Mouse (Mus musculus): ENCODE measurements around the gene Pnn. TPM values are rescaled to one million over a fixed set of nuclear protein-coding genes. Genes with fewer than 3 reads are reported as not detected.

Pnn gene
- total RNA-seq, 2 experiments from 2014 or later = 135 to 145 TPM

DNA sequence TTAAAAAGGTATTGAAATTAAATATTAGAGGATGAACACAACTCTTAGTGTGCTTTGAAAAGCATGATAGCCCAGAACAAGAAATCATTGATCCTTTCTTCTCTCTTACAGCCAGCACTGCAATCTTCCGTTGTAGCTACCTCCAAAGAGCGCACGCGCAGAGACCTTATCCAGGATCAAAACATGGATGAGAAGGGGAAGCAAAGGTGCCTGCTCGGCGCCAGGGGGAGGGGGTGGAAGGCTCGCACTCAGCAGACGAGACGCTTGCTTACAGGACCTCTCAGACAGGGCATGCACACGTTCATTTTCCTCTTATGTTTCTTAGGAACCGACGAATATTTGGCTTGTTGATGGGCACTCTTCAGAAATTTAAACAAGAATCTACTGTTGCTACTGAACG lies 2.1 kb downstream of the Pnn start:
- ATAC-seq (replicated peaks; ENCODE audit: low FRiP score, low TSS enrichment, poor library complexity, severe bottlenecking) = no peak

DNA sequence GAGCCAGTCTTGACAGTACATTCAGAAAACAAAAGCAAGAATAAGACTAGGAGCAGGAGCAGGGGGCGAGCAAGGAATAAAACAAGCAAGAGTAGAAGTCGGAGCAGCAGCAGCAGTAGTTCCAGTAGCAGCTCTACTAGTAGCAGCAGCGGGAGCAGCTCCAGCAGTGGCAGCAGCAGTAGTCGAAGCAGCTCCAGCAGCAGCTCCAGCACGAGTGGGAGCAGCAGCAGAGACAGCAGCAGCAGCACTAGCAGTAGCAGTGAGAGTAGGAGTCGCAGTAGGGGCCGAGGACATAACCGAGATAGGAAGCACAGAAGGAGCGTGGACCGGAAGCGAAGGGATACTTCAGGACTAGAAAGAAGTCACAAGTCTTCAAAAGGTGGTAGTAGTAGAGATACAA lies 5.6 kb downstream of the Pnn start:
- ATAC-seq (replicated peaks; ENCODE audit: low FRiP score, low TSS enrichment, poor library complexity, severe bottlenecking) = no peak

DNA sequence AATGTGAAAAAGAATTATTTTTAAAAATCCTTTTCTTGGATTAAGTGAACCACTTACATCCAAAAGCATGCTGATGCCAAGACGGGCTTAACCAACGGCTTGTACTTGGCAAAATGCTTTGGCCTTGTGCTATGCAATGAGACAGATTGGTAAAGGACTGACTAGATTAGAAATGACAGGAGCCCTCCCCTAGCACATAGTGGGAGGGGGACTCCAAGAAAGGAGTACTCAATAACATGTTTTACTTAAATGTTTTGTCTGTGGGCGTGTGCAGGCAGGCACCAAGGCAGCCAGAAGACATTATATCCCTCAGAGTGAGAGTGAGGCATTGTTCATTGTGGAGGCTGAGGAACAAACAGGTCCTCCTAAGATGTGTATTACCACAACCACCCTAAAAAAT lies 7.4 kb downstream of the Pnn start:
- ATAC-seq (replicated peaks; ENCODE audit: low FRiP score, low TSS enrichment, poor library complexity, severe bottlenecking) = no peak

DNA sequence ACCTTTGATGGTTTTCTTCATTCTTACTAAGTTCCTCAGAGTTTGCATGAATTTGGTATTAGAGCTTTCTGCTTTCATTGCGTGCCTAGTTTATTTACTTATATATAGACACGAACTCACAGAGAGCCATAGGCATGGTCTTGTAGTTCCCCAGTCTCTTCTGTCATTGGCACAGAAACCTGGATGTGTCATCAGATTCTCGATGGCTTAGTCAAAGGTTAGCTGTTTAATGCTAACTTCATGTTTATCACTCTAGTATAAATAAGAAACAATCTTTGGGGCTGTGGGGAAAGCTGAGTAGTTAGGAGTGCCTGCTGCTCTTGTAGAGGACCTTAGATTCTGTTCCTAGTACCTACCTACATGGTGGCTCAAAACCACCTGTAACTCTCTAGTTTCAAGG lies 10.3 kb downstream of the Pnn start:
- no peak for ATAC-seq (replicated peaks; ENCODE audit: low FRiP score, low TSS enrichment, poor library complexity, severe bottlenecking)

DNA sequence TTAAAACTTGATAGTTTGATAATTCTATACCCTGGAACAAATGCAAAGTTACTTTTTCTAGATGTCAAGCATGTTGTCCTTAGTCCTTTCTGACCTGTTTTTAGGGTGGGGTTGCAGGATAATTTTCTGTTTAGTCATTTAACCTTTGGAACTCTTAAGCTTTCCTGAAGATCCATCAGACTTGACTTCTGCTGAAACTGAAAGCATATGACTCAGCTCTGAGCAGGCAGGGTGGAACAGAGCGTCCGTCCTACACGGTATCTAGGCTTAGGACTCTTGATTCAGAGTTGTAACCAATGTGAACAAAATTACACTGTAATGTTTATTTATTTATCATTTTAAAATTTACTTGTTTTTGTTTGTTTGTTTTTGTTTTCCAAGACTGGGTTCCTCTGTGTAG lies 11.2 kb downstream of the Pnn start:
- no peak for ATAC-seq (replicated peaks; ENCODE audit: low FRiP score, low TSS enrichment, poor library complexity, severe bottlenecking)

- no peak for ATAC-seq (replicated peaks; ENCODE audit: low FRiP score, low TSS enrichment, poor library complexity, severe bottlenecking)
These were observed 13.8 kb downstream of the Pnn start for GRCm38 (mm10) chr12:59080461-59080860.

GRCm38 (mm10) chr12:59084446-59084845 lies 17.8 kb downstream of the Pnn start:
- ATAC-seq (replicated peaks; ENCODE audit: low FRiP score, low TSS enrichment, poor library complexity, severe bottlenecking) = no peak

DNA sequence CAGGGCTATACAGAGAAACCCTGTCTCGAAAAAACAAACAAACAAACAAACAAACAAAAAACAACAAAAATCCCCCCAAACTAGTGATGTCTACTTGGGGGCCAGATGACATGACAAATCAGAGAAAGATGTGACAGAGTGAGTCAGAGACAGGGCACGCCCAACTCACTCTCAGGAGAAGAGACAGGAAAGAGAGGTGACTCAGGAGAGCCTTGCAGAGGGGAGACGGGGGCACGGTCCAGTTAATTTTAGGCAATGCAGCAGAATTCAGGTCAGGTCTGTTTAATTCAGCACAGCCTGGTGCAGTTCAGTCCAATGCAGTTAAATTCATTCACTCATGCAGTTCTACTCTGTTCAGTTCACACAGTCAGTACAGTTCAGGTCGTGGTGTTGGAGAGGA lies 19.5 kb downstream of the Pnn start:
- no peak for ATAC-seq (replicated peaks; ENCODE audit: low FRiP score, low TSS enrichment, poor library complexity, severe bottlenecking)

GRCm38 (mm10) chr12:59093543-59093942 lies 26.9 kb downstream of the Pnn start:
- ATAC-seq (replicated peaks; ENCODE audit: low FRiP score, low TSS enrichment, poor library complexity, severe bottlenecking) = no peak

- ATAC-seq (replicated peaks; ENCODE audit: low FRiP score, low TSS enrichment, poor library complexity, severe bottlenecking) = no peak
These were observed 28.7 kb downstream of the Pnn start, which contains the start of gene Mia2 for GRCm38 (mm10) chr12:59095104-59096025. TSS of gene Mia2 (plus strand) at chr12:59095799.

- ATAC-seq (replicated peaks; ENCODE audit: low FRiP score, low TSS enrichment, poor library complexity, severe bottlenecking) = no peak
These were observed 38.1 kb downstream of the Pnn start for GRCm38 (mm10) chr12:59104771-59105170.

DNA sequence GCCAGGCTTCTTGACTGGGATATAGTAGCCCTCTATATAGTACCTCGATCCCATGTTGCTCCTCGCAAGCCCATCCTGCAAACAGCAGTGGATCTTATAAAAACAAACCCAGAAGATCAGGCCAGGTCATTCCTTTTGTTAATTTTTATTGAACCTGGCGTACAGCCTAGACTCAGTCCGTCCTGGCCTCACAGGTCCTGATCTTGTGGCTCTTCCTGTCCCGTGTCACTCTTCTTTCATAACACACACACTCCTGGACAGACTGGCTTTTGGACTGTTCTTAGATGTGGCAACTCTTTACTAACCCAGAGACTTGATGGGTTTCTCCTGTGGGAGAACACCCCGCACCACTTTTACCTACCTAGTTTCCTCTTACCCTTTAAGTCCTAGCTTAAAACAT lies 39.2 kb downstream of the Pnn start:
- ATAC-seq (replicated peaks; ENCODE audit: low FRiP score, low TSS enrichment, poor library complexity, severe bottlenecking) = no peak

DNA sequence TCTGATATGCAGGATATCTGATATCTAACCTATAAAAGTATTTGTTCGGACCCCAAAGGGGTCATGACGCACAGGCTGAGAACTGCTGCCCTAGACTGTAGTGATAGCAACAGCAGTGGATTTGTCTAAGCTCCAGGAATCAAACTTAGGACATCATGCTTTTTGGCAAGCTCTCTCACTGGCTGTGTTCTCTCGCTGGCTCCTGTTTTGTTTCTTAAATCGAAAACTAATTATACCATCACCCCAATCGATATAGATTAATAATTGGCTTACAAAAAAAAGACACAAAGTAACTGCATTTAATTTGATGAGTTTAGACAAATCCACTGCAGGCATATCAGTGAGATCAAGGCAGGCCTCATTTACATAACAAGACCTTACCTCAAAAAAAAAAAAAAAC lies 39.8 kb downstream of the Pnn start:
- ATAC-seq (replicated peaks; ENCODE audit: low FRiP score, low TSS enrichment, poor library complexity, severe bottlenecking) = no peak

DNA sequence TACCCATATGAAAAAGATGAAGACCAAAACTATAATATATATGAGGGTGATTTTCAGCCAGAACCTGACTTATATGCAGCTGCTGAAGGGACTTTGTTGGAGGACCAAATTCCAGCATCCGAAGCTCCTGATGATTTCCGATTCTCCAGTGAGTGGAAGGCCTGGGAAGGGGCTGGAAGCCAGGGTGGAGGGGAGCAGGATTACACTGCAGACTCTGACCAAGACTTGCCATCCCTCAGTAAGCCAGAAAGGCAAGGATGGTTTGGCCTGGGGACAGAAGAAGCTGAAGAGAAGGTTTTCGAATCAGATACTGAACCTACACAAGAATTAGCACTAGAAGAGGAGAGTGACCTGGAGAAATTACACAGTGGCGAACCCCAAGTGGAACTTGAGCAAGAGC lies 41.2 kb downstream of the Pnn start:
- ATAC-seq (replicated peaks; ENCODE audit: low FRiP score, low TSS enrichment, poor library complexity, severe bottlenecking) = no peak

DNA sequence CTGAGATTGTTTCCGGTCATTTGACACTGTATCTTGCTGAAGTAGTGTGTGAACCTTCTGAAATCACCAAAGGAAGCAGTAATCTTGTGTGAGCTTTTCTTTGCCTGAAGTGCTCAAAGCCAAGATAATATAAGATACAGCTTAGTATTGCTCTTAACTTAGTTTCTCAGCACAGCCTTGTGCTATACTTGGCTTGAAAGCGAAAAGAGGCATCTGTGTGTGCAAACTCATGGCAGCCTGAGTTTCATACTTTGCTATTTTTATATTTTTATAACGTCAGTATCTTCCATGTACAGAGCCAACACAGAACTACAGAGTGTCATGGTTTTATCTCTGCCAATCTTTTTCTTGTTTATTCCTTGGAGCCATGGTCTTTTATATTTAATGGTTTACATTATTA lies 50.5 kb downstream of the Pnn start:
- no peak for ATAC-seq (replicated peaks; ENCODE audit: low FRiP score, low TSS enrichment, poor library complexity, severe bottlenecking)

Other genes with a start within 250 kb of the Pnn start
- gene Sec23a, start 54.9 kb upstream of the Pnn start, total RNA-seq (2014; fragmentation: Nextera tagmentation) = 9.8 and 13.1 TPM in 2 replicates
- gene Sec23a, start 54.9 kb upstream of the Pnn start, total RNA-seq (2017) = 25.9 and 28.0 TPM in 2 replicates
- 26.8 and 41.3 TPM in 2 replicates for gene Gemin2, start 53.5 kb upstream of the Pnn start, total RNA-seq (2014; fragmentation: Nextera tagmentation)
- 23.1 and 28.5 TPM in 2 replicates for gene Gemin2, start 53.5 kb upstream of the Pnn start, total RNA-seq (2017)
- gene Trappc6b, start 5.4 kb upstream of the Pnn start, total RNA-seq (2014; fragmentation: Nextera tagmentation) = 38.1 and 68.1 TPM in 2 replicates
- gene Trappc6b, start 5.4 kb upstream of the Pnn start, total RNA-seq (2017) = 39.4 and 68.8 TPM in 2 replicates
- 99.9 and 136 TPM in 2 replicates for gene Mia2, start 28.9 kb downstream of the Pnn start, total RNA-seq (2014; fragmentation: Nextera tagmentation)
- gene Mia2, start 28.9 kb downstream of the Pnn start, total RNA-seq (2017) = 158 and 174 TPM in 2 replicates
- gene Fbxo33, start 152.8 kb downstream of the Pnn start, total RNA-seq (2014; fragmentation: Nextera tagmentation) = 28.1 and 48.0 TPM in 2 replicates
- 44.1 and 45.7 TPM in 2 replicates for gene Fbxo33, start 152.8 kb downstream of the Pnn start, total RNA-seq (2017)

Data from megakaryocyte-erythroid progenitor cell, adult 5-6 weeks (primary cell).